Mouse (Mus musculus) lung, postnatal 10 days (tissue): ENCODE data around the gene Trnp1.

Experiments
- DNase-seq: peaks from one replicate; pipeline ENCODE4 v3.0.0; 2021

Gene Trnp1

GRCm38 (mm10) chr4:133494432-133494831 lies 3.9 kb downstream of the Trnp1 start:
- peak; percentile 93 for DNase-seq

- DNase-seq = no peak
These were observed 4.5 kb downstream of the Trnp1 start for GRCm38 (mm10) chr4:133493895-133494294.

- no peak for DNase-seq
These were observed 6.5 kb downstream of the Trnp1 start for GRCm38 (mm10) chr4:133491800-133492199.

GRCm38 (mm10) chr4:133489489-133490245 lies 8.7 kb downstream of the Trnp1 start:
- no peak for DNase-seq

GRCm38 (mm10) chr4:133488619-133489392 lies 9.5 kb downstream of the Trnp1 start:
- no peak for DNase-seq

- no peak for DNase-seq
These were observed 11.5 kb downstream of the Trnp1 start for GRCm38 (mm10) chr4:133486673-133487357.

GRCm38 (mm10) chr4:133485691-133486425 lies 12.5 kb downstream of the Trnp1 start:
- no peak for DNase-seq

- DNase-seq = peak; percentile 80
These were observed 13.9 kb downstream of the Trnp1 start for GRCm38 (mm10) chr4:133484266-133485025.

- no peak for DNase-seq
These were observed 15.9 kb downstream of the Trnp1 start for GRCm38 (mm10) chr4:133482479-133482878.

- no peak for DNase-seq
These were observed 16.9 kb downstream of the Trnp1 start for GRCm38 (mm10) chr4:133481488-133481887.

- DNase-seq = no peak
These were observed 17.6 kb downstream of the Trnp1 start for GRCm38 (mm10) chr4:133480754-133481153.

GRCm38 (mm10) chr4:133480185-133480537 lies 18.2 kb downstream of the Trnp1 start:
- no peak for DNase-seq

- DNase-seq = peak; percentile 100
These were observed 18.7 kb downstream of the Trnp1 start, which contains the start of gene Tent5b for GRCm38 (mm10) chr4:133479458-133480184. TSS of gene Tent5b (plus strand) at chr4:133480132.

- no peak for DNase-seq
These were observed 24.5 kb downstream of the Trnp1 start for GRCm38 (mm10) chr4:133473833-133474232.

- DNase-seq = no peak
These were observed 27.1 kb downstream of the Trnp1 start for GRCm38 (mm10) chr4:133471135-133471821.

- DNase-seq = peak; percentile 31
These were observed 29.2 kb downstream of the Trnp1 start for GRCm38 (mm10) chr4:133469122-133469521.

GRCm38 (mm10) chr4:133468080-133468479 lies 30.3 kb downstream of the Trnp1 start:
- DNase-seq = peak; percentile 88

GRCm38 (mm10) chr4:133463184-133463583 lies 35.2 kb downstream of the Trnp1 start:
- DNase-seq = no peak

GRCm38 (mm10) chr4:133461362-133461761 lies 37.0 kb downstream of the Trnp1 start:
- no peak for DNase-seq

GRCm38 (mm10) chr4:133460796-133461325 lies 37.5 kb downstream of the Trnp1 start:
- DNase-seq = peak; percentile 32
